Mouse (Mus musculus): ENCODE measurements around the gene Tsks. TPM values are rescaled to one million over a fixed set of nuclear protein-coding genes. Genes with fewer than 3 reads are reported as not detected.

Gene Tsks
- polyA plus RNA-seq, 1 experiment, result not detected

- WGBS, result 79% methylated on average over 13 of the region's 13 CpGs
- peaks cover 1% of the 10 kb centered on the region; the same call in 1 of the 2 replicates for H3K4me1 ChIP-seq (ENCODE audit: control insufficient read depth, insufficient read depth, low read length)
Observed at GRCm38 (mm10) chr7:44960512-44960910, 17.5 kb downstream of the Tsks start.

GRCm38 (mm10) chr7:44962337-44962736, 19.3 kb downstream of the Tsks start:
- no peak overlapping the region for H3K27ac ChIP-seq (ENCODE audit: control insufficient read depth, insufficient read depth, low read depth, low read length, poor library complexity)
- peaks cover 1% of the 10 kb centered on the region; the same call in 1 of the 2 replicates for H3K4me1 ChIP-seq (ENCODE audit: control insufficient read depth, insufficient read depth, low read length)
- 72% methylated on average over 8 of the region's 8 CpGs for WGBS
- TF ChIP-seq CTCF (IDR thresholded peaks at IDR 0.05; ENCODE audit: control insufficient read depth, insufficient read depth, low read length) (no peak), POLR2A (IDR thresholded peaks at IDR 0.05; ENCODE audit: borderline replicate concordance, control insufficient read depth, low read depth, low read length) (no peak)
- no peak overlapping the region for H3K4me3 ChIP-seq (replicated peaks; ENCODE audit: control insufficient read depth, low read depth, low read length)

More at GRCm38 (mm10) chr7:44960512-44960910, 17.5 kb downstream of the Tsks start:
- Histone ChIP-seq H3K27ac (ENCODE audit: control insufficient read depth, insufficient read depth, low read depth, low read length, poor library complexity) (no peak overlapping the region), H3K4me3 (replicated peaks; ENCODE audit: control insufficient read depth, low read depth, low read length) (no peak overlapping the region)
- TF ChIP-seq CTCF (IDR thresholded peaks at IDR 0.05; ENCODE audit: control insufficient read depth, insufficient read depth, low read length), result no peak
- no peak for TF ChIP-seq POLR2A (IDR thresholded peaks at IDR 0.05; ENCODE audit: borderline replicate concordance, control insufficient read depth, low read depth, low read length)

- TF ChIP-seq CTCF (IDR thresholded peaks at IDR 0.05; ENCODE audit: control insufficient read depth, insufficient read depth, low read length), result no peak
- TF ChIP-seq POLR2A (IDR thresholded peaks at IDR 0.05; ENCODE audit: borderline replicate concordance, control insufficient read depth, low read depth, low read length), result no peak
- Histone ChIP-seq H3K4me1 (ENCODE audit: control insufficient read depth, insufficient read depth, low read length) (peaks cover 1% of the 10 kb centered on the region; the same call in 1 of the 2 replicates), H3K4me3 (replicated peaks; ENCODE audit: control insufficient read depth, low read depth, low read length) (no peak overlapping the region), H3K27ac (ENCODE audit: control insufficient read depth, insufficient read depth, low read depth, low read length, poor library complexity) (no peak overlapping the region)
- 56% methylated on average over 5 of the region's 5 CpGs for WGBS
Observed at GRCm38 (mm10) chr7:44962831-44963230, 19.8 kb downstream of the Tsks start.

- H3K27ac ChIP-seq (ENCODE audit: control insufficient read depth, insufficient read depth, low read depth, low read length, poor library complexity), result no peak overlapping the region
- H3K4me1 ChIP-seq (ENCODE audit: control insufficient read depth, insufficient read depth, low read length), result peaks cover under 1% of the 10 kb centered on the region; the same call in 1 of the 2 replicates
- TF ChIP-seq POLR2A (IDR thresholded peaks at IDR 0.05; ENCODE audit: borderline replicate concordance, control insufficient read depth, low read depth, low read length) (no peak), CTCF (IDR thresholded peaks at IDR 0.05; ENCODE audit: control insufficient read depth, insufficient read depth, low read length) (no peak)
- H3K4me3 ChIP-seq (replicated peaks; ENCODE audit: control insufficient read depth, low read depth, low read length), result no peak overlapping the region
- 89% methylated on average over 13 of the region's 13 CpGs for WGBS
Observed at GRCm38 (mm10) chr7:44964990-44965389, 22.0 kb downstream of the Tsks start.

GRCm38 (mm10) chr7:44965975-44966374, 23.0 kb downstream of the Tsks start:
- peaks cover 1% of the 10 kb centered on the region; the same call in 1 of the 2 replicates for H3K4me1 ChIP-seq (ENCODE audit: control insufficient read depth, insufficient read depth, low read length)
- 53% methylated on average over 7 of the region's 7 CpGs for WGBS
- peak; percentile 28; the same call in 1 of the 2 replicates for TF ChIP-seq CTCF (IDR thresholded peaks at IDR 0.05; ENCODE audit: control insufficient read depth, insufficient read depth, low read length)
- TF ChIP-seq POLR2A (IDR thresholded peaks at IDR 0.05; ENCODE audit: borderline replicate concordance, control insufficient read depth, low read depth, low read length), result no peak
- H3K4me3 ChIP-seq (replicated peaks; ENCODE audit: control insufficient read depth, low read depth, low read length), result no peak overlapping the region
- H3K27ac ChIP-seq (ENCODE audit: control insufficient read depth, insufficient read depth, low read depth, low read length, poor library complexity), result no peak overlapping the region

- TF ChIP-seq POLR2A (IDR thresholded peaks at IDR 0.05; ENCODE audit: borderline replicate concordance, control insufficient read depth, low read depth, low read length) (no peak), CTCF (IDR thresholded peaks at IDR 0.05; ENCODE audit: control insufficient read depth, insufficient read depth, low read length) (no peak)
- Histone ChIP-seq H3K4me1 (ENCODE audit: control insufficient read depth, insufficient read depth, low read length) (peaks cover 1% of the 10 kb centered on the region; the same call in 1 of the 2 replicates), H3K27ac (ENCODE audit: control insufficient read depth, insufficient read depth, low read depth, low read length, poor library complexity) (no peak overlapping the region), H3K4me3 (replicated peaks; ENCODE audit: control insufficient read depth, low read depth, low read length) (no peak overlapping the region)
- WGBS, result 80% methylated on average over 15 of the region's 15 CpGs
Observed at GRCm38 (mm10) chr7:44966638-44967037, 23.6 kb downstream of the Tsks start.

- Histone ChIP-seq H3K27ac (ENCODE audit: control insufficient read depth, insufficient read depth, low read depth, low read length, poor library complexity) (no peak overlapping the region), H3K4me1 (ENCODE audit: control insufficient read depth, insufficient read depth, low read length) (peaks cover 1% of the 10 kb centered on the region; the same call in 1 of the 2 replicates), H3K4me3 (replicated peaks; ENCODE audit: control insufficient read depth, low read depth, low read length) (peak overlapping the region; percentile 60)
- TF ChIP-seq POLR2A (IDR thresholded peaks at IDR 0.05; ENCODE audit: borderline replicate concordance, control insufficient read depth, low read depth, low read length), result no peak
- TF ChIP-seq CTCF (IDR thresholded peaks at IDR 0.05; ENCODE audit: control insufficient read depth, insufficient read depth, low read length), result no peak
- under 1% methylated on average over 36 of the region's 36 CpGs for WGBS
Observed at GRCm38 (mm10) chr7:44970231-44970691, 27.3 kb downstream of the Tsks start.

- H3K4me3 ChIP-seq (replicated peaks; ENCODE audit: control insufficient read depth, low read depth, low read length), result no peak overlapping the region
- H3K27ac ChIP-seq (ENCODE audit: control insufficient read depth, insufficient read depth, low read depth, low read length, poor library complexity), result no peak overlapping the region
- WGBS, result 65% methylated on average over 7 of the region's 7 CpGs
- TF ChIP-seq POLR2A (IDR thresholded peaks at IDR 0.05; ENCODE audit: borderline replicate concordance, control insufficient read depth, low read depth, low read length) (no peak), CTCF (IDR thresholded peaks at IDR 0.05; ENCODE audit: control insufficient read depth, insufficient read depth, low read length) (no peak)
- H3K4me1 ChIP-seq (ENCODE audit: control insufficient read depth, insufficient read depth, low read length), result peaks cover 1% of the 10 kb centered on the region; the same call in 1 of the 2 replicates
Observed at GRCm38 (mm10) chr7:44971142-44971541, 28.1 kb downstream of the Tsks start.

All from bone marrow, adult 2 months (tissue).